ENCODE assay signal across 11 mouse cellular contexts in genomic region chr13:73502719-73503118, GRCm38 (mm10). TPM values are rescaled to one million over a fixed set of nuclear protein-coding genes. Genes with fewer than 3 reads are reported as not detected.
A peak's percentile ranks its signal among the peaks of the same experiment; 100 is the strongest.
DNase-seq lines count a peak whose midpoint lies in the region; TF ChIP-seq lines count a peak whose summit lies in the region.
"Had no signal": no experiment of that assay in that cellular context is flagged by ENCODE, and none has a peak within 500 bp of the region (broad histone marks: within the 10 kb centered on the region; RNA-seq: fewer than 3 reads in every experiment).

No protein-coding gene starts in this region.

- H3K4me2 ChIP-seq in CH12.LX (ENCODE audit: insufficient read depth, low read depth, poor library complexity, severe bottlenecking), result no peak overlapping the region
- H3K4me2 ChIP-seq: midbrain, embryonic 12.5 days had no signal

- H3K79me2 ChIP-seq in CH12.LX (replicated peaks; ENCODE audit: control insufficient read depth, extremely low read depth, insufficient read depth, poor library complexity, severe bottlenecking), result no peaks in the 10 kb centered on the region

- peak; percentile 30 to 66; a peak in 2 of 4 replicates for TF ChIP-seq CTCF in CH12.LX (conservative IDR thresholded peaks at IDR 0.05 in 1 of 2, IDR thresholded peaks at IDR 0.05 in 1 of 2; ENCODE audit: low read depth in 2 of 2, low read length in 2 of 2)
- TF ChIP-seq CTCF in bone marrow, adult 2 months (IDR thresholded peaks at IDR 0.05; ENCODE audit: control insufficient read depth, insufficient read depth, low read length), result peak; percentile 42

- peaks cover 5 to 18% of the 10 kb centered on the region in 2 experiments; a peak in 3 of 4 replicates for H3K4me1 ChIP-seq in CH12.LX (ENCODE audit: control insufficient read depth in 1 of 2, insufficient read depth in 2 of 2)
- H3K4me1 ChIP-seq in bone marrow, adult 2 months (ENCODE audit: control insufficient read depth, insufficient read depth, low read length), result peaks cover 6% of the 10 kb centered on the region; the same call in 1 of the 2 replicates
- H3K4me1 ChIP-seq: midbrain, embryonic 12.5 days had no signal

- TF ChIP-seq POLR2A in CH12.LX (IDR thresholded peaks at IDR 0.05; ENCODE audit: low read depth, low read length), result no peak
- no peak for TF ChIP-seq POLR2A in bone marrow, adult 2 months (IDR thresholded peaks at IDR 0.05; ENCODE audit: borderline replicate concordance, control insufficient read depth, low read depth, low read length)

- no peak overlapping the region for H3K9ac ChIP-seq in CH12.LX (ENCODE audit: insufficient read depth, low read depth)
- H3K9ac ChIP-seq: midbrain, embryonic 12.5 days had no signal

- dilution Hi-C loops in CH12.LX (cut with MboI; ENCODE audit: extremely low pct_ligation_motif_present, extremely low pct_unique_long_range_greater_than_20kb, low sequenced_read_pairs), result no loop called here

- no peaks in the 10 kb centered on the region for H3K9me3 ChIP-seq in CH12.LX (replicated peaks; ENCODE audit: low read length)
- H3K9me3 ChIP-seq: midbrain, embryonic 12.5 days had no signal

- peaks cover 21 to 83% of the 10 kb centered on the region in 2 experiments for H3K36me3 ChIP-seq in CH12.LX (replicated peaks in 1 of 2; ENCODE audit: control insufficient read depth in 1 of 2, insufficient read depth in 1 of 2, low read length in 1 of 2)

- no peaks in the 10 kb centered on the region for H3K27me3 ChIP-seq in CH12.LX (replicated peaks)
- H3K27me3 ChIP-seq: midbrain, embryonic 12.5 days had no signal

- in situ Hi-C loops in CH12.LX (cut with MboI; ENCODE audit: low pct_ligation_motif_present, low pct_unique_long_range_greater_than_20kb, low sequenced_read_pairs), result no loop called here

- TF ChIP-seq EP300 in CH12.LX (IDR thresholded peaks at IDR 0.05; ENCODE audit: low read length), result no peak

- H3K27ac ChIP-seq in CH12.LX (ENCODE audit: insufficient read depth, low read depth), result no peak overlapping the region
- H3K27ac ChIP-seq in bone marrow, adult 2 months (ENCODE audit: control insufficient read depth, insufficient read depth, low read depth, low read length, poor library complexity), result no peak overlapping the region
- H3K27ac ChIP-seq: midbrain, embryonic 12.5 days had no signal

- no peak overlapping the region for H3K4me3 ChIP-seq in CH12.LX (replicated peaks in 1 of 3; ENCODE audit: low read depth in 2 of 3, low read length in 2 of 3, poor library complexity in 1 of 3)
- H3K4me3 ChIP-seq in bone marrow, adult 2 months (replicated peaks; ENCODE audit: control insufficient read depth, low read depth, low read length), result no peak overlapping the region
- H3K4me3 ChIP-seq: midbrain, embryonic 12.5 days had no signal

- peak; percentile 41 for DNase-seq in kidney, postnatal 10 days
- DNase-seq in kidney, adult 18-20 months, result no peak
- peak; percentile 41 for DNase-seq in CH12.LX (ENCODE audit: extremely low read depth)
- peak; percentile 49 for DNase-seq in lung, postnatal 14 days
- DNase-seq in right cerebral cortex, postnatal 36 days (ENCODE audit: low spot score in 2 of 2), result no peak
- no peak for DNase-seq in layer of hippocampus, postnatal 36 days
- DNase-seq in layer of hippocampus, adult 9-10 months (ENCODE audit: low spot score), result no peak

- peak; percentile 45 for TF ChIP-seq RAD21 in CH12.LX (IDR thresholded peaks at IDR 0.05; ENCODE audit: low read depth, low read length)

- WGBS in bone marrow, adult 2 months, result 58% methylated on average over 2 of the region's 2 CpGs

TF ChIP-seq in CH12.LX, 34 proteins besides CTCF, POLR2A, EP300 and RAD21:
- TF ChIP-seq ZC3H11A (IDR thresholded peaks at IDR 0.05; ENCODE audit: low read depth, low read length), result no peak
- TF ChIP-seq SMC3 (IDR thresholded peaks at IDR 0.05; ENCODE audit: low read depth, low read length), result peak; percentile 44
- no peak for TF ChIP-seq JUND (conservative IDR thresholded peaks at IDR 0.05; ENCODE audit: low read depth, low read length)
- no peak for TF ChIP-seq E2F4 (IDR thresholded peaks at IDR 0.05; ENCODE audit: insufficient replicate concordance, low read depth, low read length)
- no peak for TF ChIP-seq JUN (IDR thresholded peaks at IDR 0.05; ENCODE audit: insufficient read depth, low read depth, low read length)
- TF ChIP-seq IRF4 (IDR thresholded peaks at IDR 0.05; ENCODE audit: low read depth, low read length), result no peak
- TF ChIP-seq CHD2 (IDR thresholded peaks at IDR 0.05; ENCODE audit: low read length), result no peak
- TF ChIP-seq HCFC1 (IDR thresholded peaks at IDR 0.05; ENCODE audit: low read depth, low read length), result no peak
- no peak for TF ChIP-seq USF2 (conservative IDR thresholded peaks at IDR 0.05; ENCODE audit: low read depth, low read length)
- TF ChIP-seq MYC (IDR thresholded peaks at IDR 0.05; ENCODE audit: low read depth, low read length), result no peak
- no peak for TF ChIP-seq SIN3A (IDR thresholded peaks at IDR 0.05; ENCODE audit: low read length)
- TF ChIP-seq MAFK (IDR thresholded peaks at IDR 0.05; ENCODE audit: insufficient replicate concordance, low read length), result no peak
- no peak for TF ChIP-seq UBTF (IDR thresholded peaks at IDR 0.05; ENCODE audit: low read depth, low read length)
- no peak for TF ChIP-seq POLR2AphosphoS2 (IDR thresholded peaks at IDR 0.05; ENCODE audit: low read depth, low read length)
- TF ChIP-seq ZNF384 (IDR thresholded peaks at IDR 0.05; ENCODE audit: low read depth, low read length), result peak; percentile 93

RNA-seq across cellular contexts. Expression of gene Slc6a3, which starts 33.8 kb away (rescaled TPM):
- total RNA-seq in CH12.LX (2012; rRNA removed) (not detected in 2 replicates), CH12.LX (2014; rRNA removed) (not detected in 2 replicates)
- not detected in 2 replicates for polyA plus RNA-seq in CH12.LX (2012; ENCODE audit: insufficient read length, low read depth)
- polyA plus RNA-seq in bone marrow, adult 2 months (2011; ENCODE audit: insufficient read depth, insufficient read length, low replicate concordance, missing spikeins), result 1.2 and 2.9 TPM in 2 replicates
- under 1 TPM in 1 of 2 experiments, not detected in 1; 0.10 TPM for total RNA-seq in layer of hippocampus, postnatal 36 days (2021)
- total RNA-seq: heart, postnatal 14 days had no signal
- polyA plus RNA-seq: stomach, embryonic 14.5 days had no signal

RNA-seq across cellular contexts. Expression of gene Lpcat1, which starts 35.7 kb away (rescaled TPM):
- total RNA-seq in CH12.LX (2012; rRNA removed) (22.6 and 24.4 TPM in 2 replicates), CH12.LX (2014; rRNA removed) (36.2 and 40.4 TPM in 2 replicates)
- 33.2 and 36.9 TPM in 2 replicates for polyA plus RNA-seq in CH12.LX (2012; ENCODE audit: insufficient read length, low read depth)
- 92.1 and 108 TPM in 2 replicates for polyA plus RNA-seq in bone marrow, adult 2 months (2011; ENCODE audit: insufficient read depth, insufficient read length, low replicate concordance, missing spikeins)
- 10 to 100 TPM; 36.6 to 39.4 TPM for total RNA-seq in layer of hippocampus, postnatal 36 days (2021)

Comparison
In these comparisons a context has a peak if more than half of its experiments do, and no peak if none do; other contexts are left out.
1. DNase-seq: peak in kidney, postnatal 10 days (single experiment), CH12.LX (single experiment) and lung, postnatal 14 days (single experiment); none in kidney, adult 18-20 months (single experiment), right cerebral cortex, postnatal 36 days (0 of 2), layer of hippocampus, postnatal 36 days (0 of 2) and layer of hippocampus, adult 9-10 months (single experiment).